Comparison of ENCODE assay signal across 35 mouse cellular contexts in the genomic region with DNA sequence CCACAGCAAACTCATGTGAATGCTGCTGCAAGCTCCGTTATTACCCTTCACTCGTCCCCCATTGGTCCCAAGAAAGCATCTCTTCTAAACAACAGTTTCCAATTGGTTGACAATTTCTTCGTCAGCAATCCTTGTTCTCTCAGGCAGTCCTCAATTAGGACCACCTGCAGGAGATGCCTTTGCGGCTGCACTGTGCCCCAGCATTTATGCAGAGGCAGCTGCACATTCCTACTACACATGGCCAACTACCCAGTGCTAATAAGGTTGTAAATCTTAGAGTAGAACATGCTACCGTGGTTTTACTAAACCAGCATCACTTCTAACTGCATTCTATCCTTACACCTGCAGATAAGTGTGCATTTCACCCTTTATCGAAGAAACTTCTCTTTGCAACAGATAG.
"Had no signal": no experiment of that assay in that cellular context is flagged by ENCODE, and none has a peak within 500 bp of the region (broad histone marks: within the 10 kb centered on the region; RNA-seq: fewer than 3 reads in every experiment).

No protein-coding gene starts in this region.

- H3K27me3 ChIP-seq: heart, embryonic 12.5 days; heart, embryonic 13.5 days; heart, embryonic 15.5 days; hindbrain, embryonic 12.5 days; hindbrain, embryonic 13.5 days; hindbrain, embryonic 15.5 days; intestine, embryonic 15.5 days; kidney, embryonic 15.5 days had no signal

- H3K4me2 ChIP-seq: heart, embryonic 11.5 days; heart, embryonic 12.5 days; heart, embryonic 13.5 days; heart, embryonic 15.5 days; hindbrain, embryonic 12.5 days; hindbrain, embryonic 13.5 days; hindbrain, embryonic 14.5 days; hindbrain, embryonic 15.5 days; intestine, embryonic 15.5 days; kidney, embryonic 15.5 days had no signal

- H3K9ac ChIP-seq: heart, embryonic 12.5 days; heart, embryonic 13.5 days; heart, embryonic 15.5 days; hindbrain, embryonic 12.5 days; hindbrain, embryonic 13.5 days; hindbrain, embryonic 14.5 days; hindbrain, embryonic 15.5 days; intestine, embryonic 15.5 days; kidney, embryonic 15.5 days had no signal

- H3K4me3 ChIP-seq: heart, adult 2 months; heart, embryonic 10.5 days; heart, embryonic 12.5 days; heart, embryonic 13.5 days; heart, embryonic 15.5 days; hindbrain, embryonic 10.5 days; hindbrain, embryonic 12.5 days; hindbrain, embryonic 13.5 days; hindbrain, embryonic 15.5 days; intestine, embryonic 15.5 days; kidney, embryonic 15.5 days; layer of hippocampus, adult 2 months had no signal

- H3K4me1 ChIP-seq: heart, embryonic 12.5 days; heart, embryonic 15.5 days; hindbrain, embryonic 10.5 days; hindbrain, embryonic 12.5 days; hindbrain, embryonic 13.5 days; hindbrain, embryonic 15.5 days; intestine, embryonic 15.5 days; kidney, embryonic 15.5 days had no signal

- H3K36me3 ChIP-seq: heart, embryonic 10.5 days; heart, embryonic 12.5 days; heart, embryonic 13.5 days; heart, embryonic 15.5 days; hindbrain, embryonic 10.5 days; hindbrain, embryonic 12.5 days; hindbrain, embryonic 13.5 days; hindbrain, embryonic 15.5 days; intestine, embryonic 15.5 days; kidney, embryonic 15.5 days had no signal

- DNase-seq: heart, adult 2 months; heart, postnatal 10 days; heart, postnatal 14 days; heart, postnatal 36 days; kidney, adult 11 months; kidney, adult 18-20 months; kidney, adult 2 months; kidney, adult 8-10 months; kidney, adult 9 months; kidney, postnatal 10 days; kidney, postnatal 14 days; kidney, postnatal 25 days; kidney, postnatal 36 days; kidney, postnatal 4 days; layer of hippocampus, adult 9-11 months; layer of hippocampus, postnatal 36 days had no signal

- H3K27ac ChIP-seq: heart, adult 2 months; heart, embryonic 10.5 days; heart, embryonic 13.5 days; heart, embryonic 15.5 days; hindbrain, embryonic 10.5 days; hindbrain, embryonic 12.5 days; hindbrain, embryonic 13.5 days; hindbrain, embryonic 14.5 days; hindbrain, embryonic 15.5 days; hindbrain, postnatal 0 days; intestine, embryonic 15.5 days; kidney, embryonic 15.5 days; kidney, postnatal 0 days; layer of hippocampus, adult 2 months had no signal

- H3K9me3 ChIP-seq: heart, embryonic 10.5 days; heart, embryonic 12.5 days; heart, embryonic 13.5 days; heart, embryonic 15.5 days; hindbrain, embryonic 10.5 days; hindbrain, embryonic 12.5 days; hindbrain, embryonic 13.5 days; hindbrain, embryonic 15.5 days; intestine, embryonic 15.5 days; kidney, embryonic 15.5 days had no signal

- ATAC-seq: hindbrain, embryonic 16.5 days; hindbrain, postnatal 0 days; inflammation-experienced regulatory T-cells, adult 6 months; intestine, embryonic 15.5 days; intestine, embryonic 16.5 days; intestine, postnatal 0 days had no signal
